Mouse (Mus musculus) liver, adult 2 months (tissue): Measurements from ENCODE around the gene Eif3a.

ENCODE experiments used
- CTCF ChIP-seq: fragments of 200-500 bp; IDR thresholded peaks from 2 replicates; pipeline ENCODE4 v1.5.1; 2011; ENCODE audit warnings: low read depth, low read length, control low read depth
- POLR2A ChIP-seq: fragments of 200-500 bp; IDR thresholded peaks from 2 replicates; pipeline ENCODE4 v1.6.1; 2011; ENCODE audit warnings: low read length, control low read depth; ENCODE audit not compliant: insufficient read depth; ENCODE audit errors: extremely low read depth

GRCm38 (mm10) chr19:60812036-60812389 lies 21.6 kb upstream of the Eif3a start:
- TF ChIP-seq POLR2A: no peak
- no peak for TF ChIP-seq CTCF
